Mouse (Mus musculus) cortical plate, adult 2 months (tissue): ENCODE data around the gene Slc16a7.

Experiments
- CTCF ChIP-seq: fragments of 200-500 bp; IDR thresholded peaks from 2 replicates; pipeline ENCODE4 v1.5.1; 2011; ENCODE audit warnings: mild to moderate bottlenecking, control low read depth, low read length; ENCODE audit not compliant: insufficient read depth; ENCODE audit errors: extremely low read depth
- POLR2A ChIP-seq: fragments of 200-500 bp; IDR thresholded peaks from 2 replicates; pipeline ENCODE4 v1.6.1; 2011; ENCODE audit warnings: mild to moderate bottlenecking, low read length, control low read depth; ENCODE audit not compliant: insufficient read depth; ENCODE audit errors: extremely low read depth

DNA sequence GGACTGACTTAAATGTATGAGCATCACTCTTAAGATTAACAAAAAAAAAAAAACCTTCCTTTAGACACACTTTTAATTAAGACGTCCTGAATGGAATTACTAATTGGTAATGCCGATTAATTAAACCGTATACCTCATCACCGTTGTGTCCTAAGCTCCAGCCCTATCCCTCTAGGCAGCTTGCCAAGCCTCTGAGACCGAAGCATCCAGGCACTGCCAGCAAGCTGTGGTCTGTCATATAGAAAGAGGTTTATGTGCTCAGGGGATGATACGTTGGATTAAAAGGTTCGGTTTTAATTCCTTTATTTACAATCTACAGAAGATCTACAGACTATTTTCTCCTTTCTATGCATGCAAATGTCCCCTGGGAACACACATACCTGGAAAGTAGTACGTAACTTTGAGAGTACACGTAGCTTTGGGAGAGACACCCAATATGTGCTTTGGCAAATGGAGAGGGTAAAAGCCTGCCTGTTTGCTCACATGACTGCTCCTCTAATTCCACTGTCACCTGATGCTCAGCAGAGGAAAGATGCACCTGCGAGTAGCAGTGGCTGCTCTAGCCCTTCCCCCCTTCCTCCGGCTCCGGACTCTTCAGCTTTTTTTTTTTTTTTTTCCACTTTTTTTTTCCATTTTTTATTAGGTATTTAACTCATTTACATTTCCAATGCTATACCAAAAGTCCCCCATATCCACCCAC is 114.0 kb downstream of the Slc16a7 start:
- no peak for TF ChIP-seq CTCF
- TF ChIP-seq POLR2A: no peak
